Mouse (Mus musculus): ENCODE measurements around the gene Cd3eap.
A peak's percentile ranks its signal among the peaks of the same experiment; 100 is the strongest.

Gene Cd3eap

DNA sequence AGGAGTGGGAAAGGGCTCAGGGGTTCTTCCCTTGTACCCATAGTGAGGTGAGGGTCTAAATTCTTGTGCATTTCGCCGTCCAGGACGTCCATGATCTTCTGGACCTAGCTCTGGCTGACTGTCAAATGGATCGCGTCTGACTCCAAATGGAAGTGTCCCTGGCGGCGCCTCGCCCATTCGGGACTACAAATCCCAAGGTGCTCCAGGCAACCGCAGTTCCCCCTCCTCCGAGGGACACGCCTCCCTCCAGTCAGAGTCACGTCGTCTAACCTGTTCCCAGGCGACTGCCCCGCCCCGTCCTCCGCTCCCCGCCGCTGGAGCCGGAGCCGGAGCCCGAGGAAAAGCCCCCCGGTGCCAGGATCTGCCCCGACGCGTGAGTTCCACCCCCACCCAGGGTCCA, 1.7 kb upstream of the Cd3eap start:
- peak; percentile 89 for DNase-seq

DNA sequence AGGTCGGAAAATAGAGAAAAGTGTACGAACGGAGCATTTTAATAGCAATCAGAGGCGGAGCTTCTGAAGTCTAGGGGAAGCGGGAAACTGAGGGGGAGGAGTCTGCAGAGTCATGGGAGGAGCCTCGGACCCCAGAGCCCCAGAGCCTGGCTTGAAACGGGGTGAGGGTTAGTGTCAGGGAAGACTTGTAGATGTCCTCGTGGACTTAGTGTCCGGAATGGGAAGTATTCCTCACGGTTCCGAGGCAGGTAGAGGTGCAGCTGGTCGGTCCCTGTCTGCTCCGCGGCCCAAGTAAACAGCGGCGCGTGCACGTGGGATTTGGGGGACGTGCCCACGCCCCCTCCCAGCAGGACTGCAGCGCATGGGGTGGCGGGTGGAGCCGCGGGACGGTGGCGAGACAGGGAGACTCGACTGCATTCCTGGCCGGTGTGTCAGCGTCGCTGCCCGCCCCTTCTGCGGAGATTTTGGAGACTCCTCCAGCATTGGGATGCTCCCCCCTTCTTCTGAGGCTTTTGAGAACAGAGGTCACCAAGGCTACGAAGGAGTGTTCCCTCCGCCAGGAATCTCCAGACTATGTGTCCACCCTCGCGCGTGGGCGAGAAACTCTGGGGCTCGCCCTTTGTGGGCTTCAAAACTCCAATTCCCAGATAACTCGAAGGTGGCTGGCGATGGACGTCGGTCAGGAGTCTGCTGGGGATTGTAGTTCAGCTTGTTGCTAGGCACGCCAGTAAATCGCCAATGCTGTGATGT, 784 bp upstream of the Cd3eap start:
- peak; percentile 72 for DNase-seq

DNA sequence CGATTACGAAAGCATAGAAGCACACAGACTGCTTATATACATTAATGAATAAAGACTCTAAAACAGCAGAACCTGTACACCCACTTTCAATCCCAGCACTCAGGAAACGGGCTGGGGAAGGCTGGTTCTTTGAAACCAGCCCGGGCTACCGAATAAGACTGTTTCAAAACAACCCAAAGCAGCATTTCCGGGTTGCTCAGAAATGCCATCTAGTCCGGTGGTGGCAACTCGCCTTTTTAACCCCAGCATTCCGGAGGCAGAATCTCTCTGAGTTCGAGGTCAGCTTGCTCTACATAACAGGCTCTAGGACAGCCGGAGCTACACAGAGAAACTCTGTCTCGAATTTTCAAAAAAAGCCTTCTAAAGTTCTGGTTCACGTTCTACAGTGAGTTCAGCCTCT, 649 bp downstream of the Cd3eap start:
- DNase-seq, result no peak

DNA sequence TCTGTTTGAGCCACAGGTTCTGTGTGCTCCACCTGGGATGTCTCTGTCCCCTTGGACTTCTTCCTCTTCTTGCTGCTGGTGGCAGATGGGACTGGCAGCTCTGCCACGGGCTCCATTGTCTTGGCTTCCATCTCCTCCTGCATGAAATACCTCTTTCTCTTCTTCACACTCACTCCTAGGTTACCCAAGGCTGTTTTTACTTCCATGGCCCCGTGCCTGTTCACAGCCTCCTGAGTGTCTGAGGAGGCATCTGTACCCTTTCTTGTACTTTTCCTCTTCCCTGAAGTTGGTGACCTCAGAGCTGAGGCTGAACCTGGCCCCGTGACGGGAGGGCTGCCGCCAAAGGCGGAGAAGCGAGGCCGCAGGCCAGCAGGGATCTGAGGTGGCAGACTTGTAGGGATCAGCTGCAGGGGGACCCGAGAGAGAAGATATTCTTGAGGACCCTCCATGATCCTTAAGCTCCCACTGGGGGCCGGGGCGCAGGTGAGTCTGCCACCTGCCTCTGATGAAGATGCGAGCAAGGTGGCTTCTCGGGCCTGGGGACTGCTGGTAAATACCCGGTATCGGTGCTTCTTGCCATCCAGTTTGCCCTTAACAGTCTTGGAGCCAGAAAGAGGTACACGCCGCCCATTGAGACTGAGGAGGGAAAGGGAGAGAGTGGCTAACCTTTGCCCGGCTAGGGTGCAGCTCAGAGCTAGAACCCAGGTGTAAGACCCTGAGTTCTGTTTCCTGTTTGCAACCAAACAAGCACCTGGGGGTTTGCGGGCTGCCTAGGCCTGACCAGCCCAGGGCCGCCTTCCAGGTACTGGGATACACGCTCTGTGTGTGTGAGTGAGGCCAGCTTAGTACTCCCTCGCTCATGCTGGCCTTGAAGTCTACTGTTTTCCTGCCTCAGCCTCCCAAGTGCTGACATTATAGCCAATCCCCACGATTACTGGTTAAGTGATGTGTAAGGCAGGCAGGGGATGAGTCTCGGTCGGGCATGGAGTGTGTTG, 1.6 kb downstream of the Cd3eap start:
- no peak for DNase-seq

DNA sequence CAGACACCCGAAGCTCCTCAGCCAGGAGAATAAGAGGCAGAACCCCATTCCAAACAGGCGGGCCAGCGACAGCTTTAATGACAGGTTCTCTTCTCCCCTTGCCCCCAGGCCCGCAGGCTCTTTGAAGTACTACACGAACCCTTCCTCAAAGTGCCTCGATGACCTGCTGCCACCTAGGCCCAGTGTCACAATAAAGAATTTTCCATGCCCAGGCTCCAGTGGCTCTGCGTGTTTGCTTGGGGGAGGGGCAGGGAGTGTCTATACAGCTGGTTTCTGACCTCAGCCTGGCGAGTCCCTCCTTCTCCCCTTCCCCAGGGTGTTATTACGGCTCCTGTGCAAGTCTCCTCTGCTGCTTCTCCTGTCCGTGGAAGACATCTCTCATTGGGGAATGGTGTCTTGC, 3.0 kb downstream of the Cd3eap start:
- no peak for DNase-seq

DNA sequence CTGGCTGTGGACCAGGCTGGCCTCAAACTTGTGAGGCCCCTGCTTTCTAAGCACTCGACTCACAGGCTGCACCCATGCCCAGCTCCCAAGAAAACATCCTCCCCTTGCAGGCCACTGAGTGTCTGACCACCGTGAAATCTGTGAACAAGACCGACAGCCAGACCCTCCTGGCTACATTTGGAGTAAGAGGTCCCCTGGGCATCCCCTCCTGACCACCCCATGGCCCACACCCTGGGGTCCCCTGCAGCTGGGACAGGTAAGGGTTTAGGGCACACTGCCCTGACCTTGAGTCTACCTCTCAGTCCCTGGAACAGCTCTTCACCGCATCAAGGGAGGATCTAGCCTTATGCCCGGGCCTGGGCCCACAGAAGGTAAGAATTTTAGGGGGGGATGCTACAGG, 4.3 kb downstream of the Cd3eap start:
- DNase-seq, result no peak

DNA sequence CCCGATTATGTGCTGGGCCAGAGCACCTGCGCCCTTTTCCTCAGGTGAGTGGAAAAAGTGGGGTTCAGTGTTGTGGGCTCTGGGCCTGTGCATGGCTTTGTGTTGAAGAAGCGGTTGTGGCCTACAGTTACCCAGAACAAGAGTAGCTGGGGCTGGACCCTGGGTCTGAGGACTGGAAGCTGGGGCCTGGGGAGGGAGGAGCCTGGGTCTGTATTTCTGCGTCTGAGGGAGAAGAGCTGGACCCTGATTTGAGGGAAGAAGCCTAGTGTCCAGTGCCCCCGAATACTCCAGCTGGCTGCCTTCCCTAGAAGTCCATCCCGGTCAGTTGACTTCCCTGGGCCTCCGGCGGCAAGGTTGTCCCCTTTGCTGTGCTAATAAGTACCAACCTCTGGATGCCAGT, 9.1 kb downstream of the Cd3eap start:
- no peak for DNase-seq

DNA sequence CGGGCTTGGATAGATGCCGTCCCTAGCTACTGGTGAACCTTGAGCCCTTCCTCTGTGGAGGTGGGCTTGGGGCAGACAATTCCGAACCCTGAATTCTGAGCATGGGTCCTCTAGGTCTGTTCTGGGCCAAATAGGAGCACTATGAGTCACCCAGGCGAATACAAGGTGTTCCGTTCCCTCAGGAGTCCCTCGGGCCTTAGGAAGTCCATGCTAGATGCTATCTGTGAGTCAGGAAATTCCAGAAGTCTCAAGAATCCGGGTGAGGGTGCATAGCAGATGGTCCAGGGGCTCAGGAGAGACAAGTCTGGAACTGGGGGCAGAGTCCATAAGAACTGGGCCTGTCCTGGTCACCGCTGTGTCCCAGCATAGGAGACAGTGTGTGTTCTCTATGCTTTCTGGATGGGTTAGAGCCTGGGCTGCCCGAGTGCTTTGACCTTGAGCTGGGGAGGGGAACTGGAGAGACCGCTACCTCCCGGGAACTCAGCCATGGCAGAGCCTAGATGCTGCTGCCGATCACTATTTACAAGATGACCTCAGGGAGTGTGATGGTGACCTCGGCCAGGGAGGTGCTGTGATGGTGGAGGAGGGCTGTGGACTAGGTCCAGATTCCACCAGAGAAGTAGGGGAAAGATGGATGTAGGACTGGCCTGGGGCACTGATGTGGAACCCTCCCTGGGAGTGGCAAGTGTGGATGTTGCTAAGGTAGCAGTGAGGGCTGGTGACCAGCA, 9.9 kb downstream of the Cd3eap start:
- no peak for DNase-seq

DNA sequence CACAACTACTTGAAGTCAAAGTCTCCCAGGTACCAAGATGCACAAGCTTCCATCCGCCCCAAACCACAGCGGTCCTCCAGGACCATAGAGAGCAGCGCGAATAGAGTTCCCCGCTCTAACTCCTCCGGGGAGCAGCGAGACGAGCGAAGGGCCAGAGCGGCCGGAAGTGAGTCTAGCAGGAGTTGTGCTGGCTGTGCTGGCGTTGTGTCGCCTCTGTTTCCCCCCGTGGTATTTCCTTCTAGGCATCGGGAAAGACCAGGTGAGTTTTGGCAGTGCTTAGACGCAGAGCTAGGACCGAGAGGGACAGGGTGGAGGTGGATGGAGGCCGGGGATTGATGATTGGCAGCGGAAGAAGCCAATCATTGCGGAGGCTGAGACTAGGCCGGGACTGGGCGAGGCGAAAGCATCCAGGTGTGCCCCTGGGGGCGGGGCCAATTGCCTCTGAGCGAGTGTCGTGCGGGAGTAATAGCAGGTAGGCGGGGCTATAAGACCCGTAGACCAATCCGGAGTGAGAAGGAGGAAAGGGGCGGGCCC, 14.3 kb downstream of the Cd3eap start:
- DNase-seq, result peak; percentile 93

DNA sequence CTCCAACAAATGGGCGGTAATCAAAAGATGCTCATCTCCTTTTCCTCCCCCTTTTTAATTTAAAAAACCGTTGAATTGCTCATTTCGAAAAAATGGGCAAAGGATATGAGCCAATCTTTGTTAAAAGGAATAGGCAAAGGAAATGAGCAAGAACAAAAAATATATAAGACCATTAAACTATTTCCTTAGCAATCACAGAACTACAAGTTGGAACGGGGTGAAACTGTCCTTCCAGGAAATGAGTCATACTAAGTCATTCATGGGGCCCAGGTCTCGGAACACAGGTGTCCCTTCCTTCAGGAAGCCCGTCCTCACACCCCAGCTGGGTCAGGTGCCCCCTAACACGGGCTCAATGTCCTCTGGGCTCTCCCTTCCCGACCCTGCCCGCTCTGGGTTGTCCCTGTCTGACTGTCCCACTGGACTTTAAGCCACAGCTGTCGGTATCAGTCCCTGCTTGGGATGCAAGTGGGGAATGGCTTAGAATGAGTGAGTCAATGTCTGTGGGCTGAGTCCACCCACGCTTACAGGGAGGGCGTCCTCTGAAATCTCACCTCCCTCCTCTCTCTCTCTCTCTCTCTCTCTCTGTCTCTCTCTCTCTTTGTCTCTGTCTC, 14.9 kb downstream of the Cd3eap start, which contains the start of gene Ercc1:
Gene Ercc1 (plus strand): TSS at position 542 of the 611 bp plus-strand sequence.
- DNase-seq, result no peak

DNA sequence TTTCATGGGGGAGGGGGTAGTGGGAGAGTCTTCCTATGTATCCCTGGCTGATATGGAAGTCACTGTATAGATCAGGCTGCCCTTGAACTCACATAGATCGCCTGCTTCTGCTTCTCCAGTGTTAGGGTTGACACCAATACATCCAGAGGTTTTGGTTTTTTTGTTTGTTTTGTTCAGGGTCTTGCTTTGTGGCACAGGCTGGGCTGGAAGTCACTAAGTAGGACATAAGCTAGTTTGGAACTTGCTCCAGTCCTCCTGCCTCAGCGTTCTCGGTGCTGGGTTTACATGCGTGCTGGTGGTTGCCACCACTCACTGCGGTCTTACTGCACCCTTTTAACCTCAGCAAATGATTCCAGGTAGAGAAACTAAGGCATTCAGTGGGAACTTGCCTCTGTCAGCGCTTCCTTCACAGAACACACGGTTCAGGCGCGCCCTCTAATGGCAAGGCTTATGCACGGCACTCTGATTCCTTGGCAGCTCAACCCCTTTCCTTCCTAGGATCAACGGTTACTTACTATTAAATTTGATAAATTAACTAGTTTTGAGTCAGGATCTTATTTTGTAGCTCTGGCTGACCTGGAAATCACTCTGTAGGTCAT, 16.0 kb downstream of the Cd3eap start:
- peak; percentile 73 for DNase-seq

DNA sequence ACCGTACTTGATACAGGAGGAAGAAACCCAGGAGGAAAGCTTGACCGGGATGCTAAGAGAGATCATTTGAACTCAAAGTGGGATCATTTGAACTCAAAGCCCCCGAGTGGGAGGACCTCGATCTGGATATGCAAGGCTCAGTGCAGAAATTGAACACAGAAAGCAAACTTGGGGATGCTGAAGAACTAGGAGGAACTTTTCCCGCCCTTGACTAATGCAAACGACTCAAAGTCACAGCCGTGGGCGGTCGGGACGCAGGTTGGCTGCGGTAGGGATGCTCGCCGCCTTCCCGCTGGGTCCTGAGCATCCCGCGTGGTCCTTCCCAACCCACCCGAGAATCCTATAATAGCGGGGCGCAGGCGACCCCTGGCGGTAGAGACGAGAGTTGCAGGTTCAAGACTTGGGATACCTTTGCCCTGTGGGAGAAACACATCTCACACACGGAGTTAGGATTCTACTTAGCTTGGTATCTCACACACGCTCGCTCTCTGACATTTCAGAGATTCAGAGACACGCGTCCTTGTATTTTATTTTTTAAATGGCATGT, 16.7 kb downstream of the Cd3eap start:
- peak; percentile 87 for DNase-seq

DNA sequence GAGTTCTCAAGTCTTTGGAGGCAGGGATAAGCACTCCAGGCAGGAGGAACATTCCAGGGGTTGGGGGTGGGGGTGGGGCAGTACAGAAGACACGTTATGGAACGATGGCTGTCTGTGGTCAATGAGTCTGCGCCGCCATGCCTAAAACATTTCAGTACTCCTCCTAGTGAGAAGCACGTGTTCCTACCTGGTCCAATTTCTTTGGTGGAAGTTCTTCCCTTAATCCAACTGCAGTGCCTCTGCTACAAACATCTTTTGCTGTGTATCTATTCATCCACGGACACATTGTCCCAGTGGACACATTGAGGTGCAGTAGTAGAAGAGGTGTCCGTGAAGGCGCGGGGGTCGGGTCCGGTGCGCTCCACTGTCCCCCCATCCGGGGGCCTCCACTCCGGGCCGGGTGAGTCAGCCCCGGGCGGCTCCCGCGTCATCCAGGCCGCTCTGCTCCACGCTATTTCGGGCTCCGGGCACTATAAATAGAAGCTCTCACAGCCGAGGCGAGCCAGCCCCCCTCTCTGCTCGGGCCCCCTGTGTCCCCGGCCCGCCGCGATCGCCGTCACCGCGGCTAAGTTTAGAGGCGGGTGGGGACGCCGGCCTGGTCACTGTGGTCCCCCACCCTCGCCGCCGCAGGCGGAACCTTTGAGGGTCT, 17.4 kb downstream of the Cd3eap start:
- DNase-seq, result peak; percentile 74

DNA sequence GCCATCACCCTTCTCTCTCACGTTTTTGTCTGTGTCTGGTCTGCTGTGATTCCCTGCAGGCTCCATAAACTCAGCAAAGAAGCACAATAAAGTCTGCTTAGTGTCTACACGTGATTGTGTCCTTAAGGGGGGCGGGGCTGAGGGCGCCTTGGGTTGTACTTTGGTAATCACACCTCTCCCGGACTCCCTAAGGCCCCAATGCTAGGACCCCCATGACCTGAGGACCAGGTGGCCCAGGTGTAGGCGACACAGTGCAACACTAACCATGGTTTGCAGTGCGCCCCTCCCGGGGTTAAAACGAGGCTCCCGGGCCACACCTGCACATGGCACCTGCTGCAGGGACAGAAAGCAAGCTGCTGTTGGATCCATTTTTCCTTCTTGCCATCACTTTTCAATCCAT, 18.0 kb downstream of the Cd3eap start:
- no peak for DNase-seq

DNA sequence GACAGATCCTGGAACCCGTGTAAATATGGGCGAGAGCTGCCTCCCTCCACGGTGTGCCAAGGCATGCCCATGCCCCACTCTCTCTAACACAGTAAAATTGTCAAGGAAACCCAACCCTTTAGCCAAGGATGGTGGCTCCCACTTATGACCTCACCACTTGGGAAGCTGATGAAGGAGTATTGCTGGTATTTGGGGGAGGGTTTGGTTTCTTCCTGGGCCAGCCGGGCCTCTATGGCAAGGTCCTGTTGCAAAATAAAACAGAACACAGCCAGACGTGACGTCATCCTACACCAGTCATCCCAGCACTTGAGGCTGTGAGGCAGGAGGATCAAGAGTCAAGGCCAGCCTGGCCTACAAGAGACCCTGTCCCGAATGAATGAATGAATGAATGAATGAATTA, 20.7 kb downstream of the Cd3eap start:
- DNase-seq, result no peak

DNA sequence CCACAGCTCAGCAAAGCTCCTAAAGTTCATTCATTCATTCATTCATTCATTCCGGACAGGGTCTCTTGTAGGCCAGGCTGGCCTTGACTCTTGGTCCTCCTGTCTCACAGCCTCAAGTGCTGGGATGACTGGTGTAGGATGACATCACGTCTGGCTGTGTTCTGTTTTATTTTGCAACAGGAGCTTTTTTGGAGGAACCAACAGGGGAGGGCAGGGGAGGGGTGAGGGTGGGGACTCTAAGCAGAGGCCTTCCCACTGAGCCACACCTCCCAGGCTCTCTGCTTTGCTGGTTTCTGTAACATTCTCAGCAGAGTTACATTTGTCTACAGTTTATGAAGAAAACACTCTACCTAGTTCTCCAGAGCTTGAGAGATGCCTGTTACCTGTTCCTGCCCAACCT, 21.2 kb downstream of the Cd3eap start:
- no peak for DNase-seq

DNA sequence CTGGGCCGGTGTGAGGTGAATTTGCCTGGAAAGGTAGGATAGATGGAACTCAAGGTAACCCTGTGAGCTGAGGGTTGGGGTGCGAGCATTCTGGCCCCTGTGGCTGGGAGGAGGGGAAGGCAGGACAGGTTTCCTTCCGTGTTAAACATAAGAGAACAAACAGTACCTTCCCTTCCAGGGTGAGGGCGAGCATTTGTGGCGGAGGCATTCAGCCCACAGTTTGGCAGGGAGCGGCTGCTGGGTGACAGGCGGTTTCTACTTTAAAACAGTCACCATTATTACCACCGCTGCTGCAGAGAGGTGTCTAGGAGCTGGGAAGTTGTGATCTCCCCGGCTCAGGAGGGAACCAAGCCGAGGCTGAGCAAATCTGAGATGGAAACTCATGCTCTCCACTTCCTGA, 22.2 kb downstream of the Cd3eap start:
- DNase-seq, result no peak

DNA sequence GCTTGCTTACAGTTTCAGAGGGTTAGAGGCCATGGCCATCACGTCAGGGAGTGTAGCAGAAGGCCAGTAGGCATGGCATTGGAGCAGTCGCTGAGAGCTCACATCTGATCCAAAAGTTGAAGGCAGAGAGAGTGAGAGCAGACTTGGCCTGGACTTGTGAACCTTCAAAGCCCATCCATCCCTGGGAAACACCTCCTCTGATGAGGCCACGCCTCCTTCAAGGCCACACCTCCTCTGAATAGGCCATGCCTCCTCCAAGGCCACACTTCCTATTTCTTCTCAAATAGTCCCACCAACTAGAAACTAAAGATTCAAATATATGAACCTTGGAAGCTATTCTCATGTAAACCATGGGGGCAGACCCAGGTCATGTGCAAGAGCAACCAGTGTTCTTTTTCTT, 23.7 kb downstream of the Cd3eap start:
- no peak for DNase-seq

DNA sequence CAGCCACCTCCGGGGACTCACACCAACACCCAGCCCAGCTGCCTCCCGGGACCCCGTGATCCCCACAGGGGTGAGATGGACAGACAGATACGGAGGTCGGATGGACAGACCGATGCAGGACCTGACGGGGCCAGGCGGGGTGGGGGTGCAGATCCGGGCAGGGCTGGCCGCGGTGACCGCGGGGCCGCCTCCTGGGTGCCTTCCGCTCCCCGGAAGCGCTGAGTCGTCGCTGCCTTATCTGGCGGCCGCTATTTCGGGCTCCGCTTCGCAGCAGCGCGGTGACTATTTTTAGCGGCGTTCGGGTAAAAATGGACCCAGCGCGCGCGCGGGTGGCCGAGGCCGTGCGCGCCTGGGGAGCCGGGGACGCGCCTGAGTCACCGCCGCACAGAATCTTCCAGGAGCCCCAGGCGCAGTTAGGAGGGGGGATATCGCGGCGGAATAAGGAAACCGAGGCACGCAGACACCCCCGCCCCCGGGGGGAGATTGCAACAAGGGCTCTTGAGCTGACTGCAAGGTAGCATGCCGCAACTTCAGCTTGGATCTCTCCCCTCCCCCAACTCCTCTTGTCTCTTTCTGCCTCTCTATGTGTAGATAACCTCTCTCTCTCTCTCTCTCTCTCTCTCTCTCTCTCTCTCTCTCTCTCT, 26.5 kb downstream of the Cd3eap start:
- peak; percentile 89 for DNase-seq

DNA sequence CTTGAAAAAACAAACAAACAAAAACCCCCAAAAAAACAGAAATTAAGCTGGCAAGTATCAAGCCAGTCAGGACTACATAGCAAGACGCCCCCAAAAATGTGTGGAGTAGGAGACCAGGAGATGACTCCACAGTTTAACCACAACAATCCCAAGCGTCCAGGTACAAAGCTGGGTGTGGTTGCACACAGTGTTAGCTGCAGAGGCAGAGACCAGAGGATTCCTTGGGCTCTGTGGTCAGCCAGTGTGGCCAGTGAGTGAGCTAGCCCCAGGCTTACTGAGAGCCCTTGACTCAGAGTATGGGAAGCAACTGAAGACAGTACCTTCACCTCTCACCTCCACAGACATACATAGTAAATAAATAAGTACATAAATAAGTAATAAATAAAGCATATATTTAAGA, 27.4 kb downstream of the Cd3eap start:
- no peak for DNase-seq

DNA sequence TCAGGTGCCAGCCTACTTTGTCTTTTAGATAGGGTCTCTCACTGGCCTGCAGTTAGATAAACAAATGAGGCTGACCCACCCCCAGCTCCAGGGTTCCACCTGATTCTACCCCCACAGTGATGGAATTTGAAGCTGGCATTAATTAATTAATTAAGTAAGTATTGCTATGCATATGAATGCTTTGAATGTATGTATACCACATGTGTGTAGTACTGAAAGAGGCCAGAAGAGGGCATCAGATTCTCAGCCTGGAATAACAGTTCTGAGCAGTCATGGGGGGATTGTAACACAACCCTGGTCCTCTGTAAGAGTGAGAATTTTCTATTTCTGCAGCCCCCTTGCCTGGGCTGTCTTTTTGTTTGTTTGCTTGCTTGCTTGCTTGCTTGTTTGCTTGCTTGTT, 30.9 kb downstream of the Cd3eap start:
- no peak for DNase-seq

Measured in right cerebral cortex, postnatal 25 days (tissue).